ENCODE assay signal across 8 mouse cellular contexts in genomic region chr11:119058041-119058995, GRCm38 (mm10). TPM values are rescaled to one million over a fixed set of nuclear protein-coding genes. Genes with fewer than 3 reads are reported as not detected.
DNase-seq lines count a peak whose midpoint lies in the region; ATAC-seq and TF ChIP-seq lines count a peak whose summit lies in the region.

No protein-coding gene starts in this region.

- intact Hi-C loops in heart, postnatal 10 days (cut with DNase I) = loop anchor here (2.0 to 5.0 kb wide), 2 partner anchors 26 to 69 kb away; no protein-coding TSS in a partner anchor

- no peaks in the 10 kb centered on the region for H3K36me3 ChIP-seq in limb, embryonic 11.5 days (ENCODE audit: control insufficient read depth, insufficient read depth, low read length)
- no peaks in the 10 kb centered on the region for H3K36me3 ChIP-seq in midbrain, embryonic 12.5 days

- H3K4me1 ChIP-seq in cortical plate, adult 2 months (ENCODE audit: control insufficient read depth, insufficient read depth, low read length) = no peaks in the 10 kb centered on the region
- H3K4me1 ChIP-seq in limb, embryonic 11.5 days (ENCODE audit: control insufficient read depth, insufficient read depth, low read length) = peaks cover 18% of the 10 kb centered on the region
- H3K4me1 ChIP-seq in midbrain, embryonic 12.5 days = peaks cover 51% of the 10 kb centered on the region

- TF ChIP-seq POLR2A in cortical plate, adult 2 months (IDR thresholded peaks at IDR 0.05; ENCODE audit: extremely low read depth, insufficient read depth, low read length) = no peak

- peak; percentile 28; the same call in 1 of the 2 replicates for TF ChIP-seq CTCF in cortical plate, adult 2 months (IDR thresholded peaks at IDR 0.05; ENCODE audit: extremely low read depth, insufficient read depth, low read length)

- no peak overlapping the region for H3K4me3 ChIP-seq in cortical plate, adult 2 months (ENCODE audit: insufficient read depth, low read length)
- peak overlapping the region; percentile 7; the same call in 1 of the 2 replicates for H3K4me3 ChIP-seq in limb, embryonic 11.5 days (ENCODE audit: low read depth, low read length)
- peak overlapping the region; percentile 22 for H3K4me3 ChIP-seq in midbrain, embryonic 12.5 days

- no peak overlapping the region for H3K27ac ChIP-seq in cortical plate, adult 2 months (ENCODE audit: insufficient read depth, low read length)
- no peak overlapping the region for H3K27ac ChIP-seq in limb, embryonic 11.5 days (replicated peaks; ENCODE audit: low read depth, low read length)
- H3K27ac ChIP-seq in midbrain, embryonic 12.5 days (replicated peaks) = no peak overlapping the region

- 3% methylated on average over 58 of the region's 58 CpGs for WGBS in limb, embryonic 11.5 days
- 3% methylated on average over 58 of the region's 58 CpGs for WGBS in midbrain, embryonic 12.5 days

- no peak overlapping the region for H3K9ac ChIP-seq in limb, embryonic 11.5 days (ENCODE audit: low read length)
- peak overlapping the region; percentile 29; the same call in 1 of the 2 replicates for H3K9ac ChIP-seq in midbrain, embryonic 12.5 days (replicated peaks)

- H3K27me3 ChIP-seq in limb, embryonic 11.5 days (ENCODE audit: control insufficient read depth, insufficient read depth, low read length) = peaks cover 70% of the 10 kb centered on the region
- H3K27me3 ChIP-seq in midbrain, embryonic 12.5 days = peaks cover 92% of the 10 kb centered on the region

- no peak; the same call in 1 of the 2 replicates for ATAC-seq in limb, embryonic 11.5 days (ENCODE audit: insufficient number of reproducible peaks, low FRiP score, low TSS enrichment, low read depth)
- no peak for ATAC-seq in midbrain, embryonic 12.5 days (ENCODE audit: low FRiP score, low read depth)

- no peaks in the 10 kb centered on the region for H3K9me3 ChIP-seq in limb, embryonic 11.5 days (ENCODE audit: control insufficient read depth, low read length)
- no peaks in the 10 kb centered on the region for H3K9me3 ChIP-seq in midbrain, embryonic 12.5 days

- H3K4me2 ChIP-seq in limb, embryonic 11.5 days (ENCODE audit: low read depth, severe bottlenecking) = peak overlapping the region; percentile 11; the same call in 1 of the 2 replicates
- peak overlapping the region; percentile 38 for H3K4me2 ChIP-seq in midbrain, embryonic 12.5 days (replicated peaks)

- DNase-seq in cerebellum, adult 11 months = peak; percentile 16
- no peak for DNase-seq in cerebellum, adult 8-10 months
- peak; percentile 37 to 55 for DNase-seq in heart, postnatal 10 days
- peak; percentile 47 for DNase-seq in limb, embryonic 11.5 days (ENCODE audit: low spot score)
- DNase-seq in urinary bladder, postnatal 36 days (ENCODE audit: low spot score in 2 of 2) = peak; percentile 85 to 87
- DNase-seq in MN1 (ENCODE audit: low spot score) = no peak

RNA-seq across cellular contexts. Expression of gene Cbx8, which starts 17.5 kb away (rescaled TPM):
- 6.0 and 7.4 TPM in 2 replicates for polyA plus RNA-seq in cortical plate, adult 2 months (2012; rRNA removed)
- 1 to 10 TPM; 5.6 to 7.5 TPM for total RNA-seq in heart, postnatal 10 days (2021)
- polyA plus RNA-seq in limb, embryonic 11.5 days (2014; fragmentation: Nextera tagmentation; extraction: Ambion mirVana) = 12.2 and 13.4 TPM in 2 replicates
- 12.1 and 15.1 TPM in 2 replicates for polyA plus RNA-seq in midbrain, embryonic 12.5 days (2016; fragmentation: Nextera tagmentation; extraction: Ambion mirVana)

RNA-seq across cellular contexts. Expression of gene Cbx4, which starts 27.7 kb away (rescaled TPM):
- polyA plus RNA-seq in cortical plate, adult 2 months (2012; rRNA removed) = 45.3 and 47.5 TPM in 2 replicates
- 10 to 100 TPM; 22.1 to 22.6 TPM for total RNA-seq in heart, postnatal 10 days (2021)
- polyA plus RNA-seq in limb, embryonic 11.5 days (2014; fragmentation: Nextera tagmentation; extraction: Ambion mirVana) = 5.4 and 5.8 TPM in 2 replicates
- polyA plus RNA-seq in midbrain, embryonic 12.5 days (2016; fragmentation: Nextera tagmentation; extraction: Ambion mirVana) = 12.4 and 15.2 TPM in 2 replicates

RNA-seq across cellular contexts. Expression of gene Cbx2, which starts 35.6 kb away (rescaled TPM):
- 2.6 and 2.8 TPM in 2 replicates for polyA plus RNA-seq in cortical plate, adult 2 months (2012; rRNA removed)
- total RNA-seq in heart, postnatal 10 days (2021) = 1 to 10 TPM; 5.2 to 6.8 TPM
- 121 and 131 TPM in 2 replicates for polyA plus RNA-seq in limb, embryonic 11.5 days (2014; fragmentation: Nextera tagmentation; extraction: Ambion mirVana)
- 81.0 and 86.0 TPM in 2 replicates for polyA plus RNA-seq in midbrain, embryonic 12.5 days (2016; fragmentation: Nextera tagmentation; extraction: Ambion mirVana)

Comparison
In these comparisons a context has a peak if more than half of its experiments do, and no peak if none do; other contexts are left out.
1. DNase-seq: peak in cerebellum, adult 11 months (single experiment), heart, postnatal 10 days (2 of 2), limb, embryonic 11.5 days (single experiment) and urinary bladder, postnatal 36 days (2 of 2); none in cerebellum, adult 8-10 months (single experiment) and MN1 (single experiment).
2. RNA of gene Cbx2, which starts 35.6 kb away (polyA plus RNA-seq): 121 to 131 TPM in limb, embryonic 11.5 days and 81.0 to 86.0 TPM in midbrain, embryonic 12.5 days; 2.6 to 2.8 TPM in cortical plate, adult 2 months; every median in the first group is over 10 times any median in the second.